Mouse (Mus musculus): ENCODE data around the gene Apoe. TPM values are rescaled to one million over a fixed set of nuclear protein-coding genes. Genes with fewer than 3 reads are reported as not detected.

Gene Apoe
- polyA plus RNA-seq, 1 experiment from 2014 or later: 296 TPM

DNA sequence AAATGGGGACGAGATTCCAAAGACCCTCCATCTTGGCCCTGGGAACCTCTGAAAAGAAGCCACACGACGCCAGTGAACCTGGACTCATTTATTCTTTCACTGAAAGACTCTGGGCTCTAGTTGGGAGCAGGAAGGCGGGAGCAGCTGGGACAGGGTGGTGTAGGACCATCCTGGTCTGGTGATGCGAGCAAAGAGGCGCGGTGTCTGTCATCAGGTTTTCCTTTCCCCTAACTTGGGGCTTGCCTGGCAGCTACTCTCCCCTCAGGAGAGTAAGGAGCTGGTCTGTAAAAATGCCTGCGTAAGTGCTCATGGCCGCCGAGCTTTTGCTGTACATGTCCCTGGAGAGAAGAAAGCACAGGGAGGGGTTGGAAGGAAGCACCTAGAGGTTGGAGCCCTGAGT is 27.5 kb downstream of the Apoe start:
- no peak for ATAC-seq
- WGBS: 71% methylated on average over 10 of the region's 10 CpGs

DNA sequence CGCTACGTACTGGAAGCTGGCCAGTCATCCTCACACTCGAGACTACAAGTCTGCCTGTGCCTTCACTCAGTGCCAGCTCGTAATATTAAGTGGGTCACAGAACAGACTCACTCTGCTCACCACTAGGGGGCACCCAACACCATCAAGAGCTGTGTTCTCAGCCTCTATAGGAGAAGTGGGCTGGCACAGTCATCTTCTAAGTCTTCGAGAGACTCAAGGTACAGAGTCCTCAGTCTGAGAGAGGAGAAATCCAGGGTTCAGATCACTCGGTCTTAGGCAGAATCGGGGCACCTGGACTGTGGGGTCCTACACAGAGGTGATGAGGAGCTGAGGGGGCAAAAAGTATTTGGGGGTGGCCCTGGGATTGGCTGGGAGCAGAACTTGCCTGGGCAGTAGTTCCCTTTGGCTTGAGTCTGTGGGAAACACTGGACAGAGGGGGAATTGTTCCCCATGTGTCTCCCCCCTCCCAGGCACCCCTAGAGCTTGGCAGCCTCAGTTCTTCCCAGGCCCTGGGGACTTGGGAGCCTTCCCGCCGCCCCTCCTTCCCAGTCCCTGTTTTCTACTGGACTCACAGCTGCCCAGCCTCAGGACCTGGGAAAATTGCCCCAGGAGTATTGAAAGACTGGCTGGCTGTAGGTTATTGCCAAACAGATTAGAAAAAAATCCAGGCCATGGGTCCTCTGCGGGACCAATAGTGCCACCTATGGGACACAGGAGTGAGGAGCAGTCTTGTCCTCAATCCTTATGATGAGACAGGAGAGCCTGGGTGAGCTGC is 29.9 kb downstream of the Apoe start:
- Histone ChIP-seq H3K4me1 (replicated peaks) (peaks cover 8% of the 10 kb centered on the region), H3K9me3 (no peaks in the 10 kb centered on the region), H3K27ac (peak overlapping the region; percentile 80), H3K36me3 (no peaks in the 10 kb centered on the region), H3K4me3 (replicated peaks) (0 out of 2 replicates have a peak overlapping the region, but pooled peaks have one; percentile 7), H3K27me3 (replicated peaks) (no peaks in the 10 kb centered on the region), H3K4me2 (replicated peaks) (peak overlapping the region; percentile 44), H3K9ac (peak overlapping the region; percentile 24; the same call in 1 of the 2 replicates)
- ATAC-seq: peak; percentile 81
- WGBS: 9% methylated on average over 10 of the region's 10 CpGs

More for the DNA sequence above, 27.5 kb downstream of the Apoe start:
- no peaks in the 10 kb centered on the region for H3K27me3 ChIP-seq (replicated peaks)
- no peaks in the 10 kb centered on the region for H3K9me3 ChIP-seq
- H3K4me2 ChIP-seq (replicated peaks): no peak overlapping the region
- H3K27ac ChIP-seq: no peak overlapping the region
- no peak overlapping the region for H3K4me3 ChIP-seq (replicated peaks)
- no peaks in the 10 kb centered on the region for H3K36me3 ChIP-seq
- no peak overlapping the region for H3K9ac ChIP-seq
- peaks cover 4% of the 10 kb centered on the region; the same call in 1 of the 2 replicates for H3K4me1 ChIP-seq (replicated peaks)

GRCm38 (mm10) chr7:19667434-19667833 is 31.6 kb downstream of the Apoe start:
- no peak for ATAC-seq
- 69% methylated on average over 2 of the region's 2 CpGs for WGBS
- H3K27ac ChIP-seq: no peak overlapping the region

DNA sequence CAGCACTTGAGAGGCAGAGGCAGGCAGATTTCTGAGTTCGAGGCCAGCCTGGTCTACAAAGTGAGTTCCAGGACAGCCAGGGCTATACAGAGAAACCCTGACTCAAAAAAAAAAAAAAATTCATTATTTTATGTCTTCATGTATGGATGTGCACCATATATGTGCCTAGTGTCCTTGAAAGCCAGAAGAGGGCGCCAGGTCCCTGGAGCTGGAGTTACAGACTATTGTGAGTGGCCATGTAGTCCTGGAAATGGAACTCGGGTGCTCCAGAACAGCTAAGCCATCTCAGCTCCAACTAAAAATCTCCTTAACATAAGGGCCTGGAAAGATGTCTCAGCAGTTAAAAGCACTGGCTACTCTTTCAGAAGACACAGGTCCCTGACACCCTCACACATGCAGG is 32.2 kb downstream of the Apoe start:
- H3K4me1 ChIP-seq (replicated peaks): peaks cover 21% of the 10 kb centered on the region
- no peaks in the 10 kb centered on the region for H3K36me3 ChIP-seq
- ATAC-seq: no peak
- H3K9me3 ChIP-seq: no peaks in the 10 kb centered on the region
- no peak overlapping the region for H3K4me3 ChIP-seq (replicated peaks)
- H3K9ac ChIP-seq: no peak overlapping the region
- no peak overlapping the region for H3K4me2 ChIP-seq (replicated peaks)
- H3K27me3 ChIP-seq (replicated peaks): no peaks in the 10 kb centered on the region
- no peak overlapping the region for H3K27ac ChIP-seq
- WGBS: 64% methylated on average over 3 of the region's 3 CpGs

More at GRCm38 (mm10) chr7:19667434-19667833, 31.6 kb downstream of the Apoe start:
- Histone ChIP-seq H3K27me3 (replicated peaks) (no peaks in the 10 kb centered on the region), H3K4me2 (replicated peaks) (no peak overlapping the region), H3K4me3 (replicated peaks) (no peak overlapping the region), H3K4me1 (replicated peaks) (peaks cover 21% of the 10 kb centered on the region), H3K9me3 (no peaks in the 10 kb centered on the region), H3K9ac (no peak overlapping the region), H3K36me3 (no peaks in the 10 kb centered on the region)

- H3K27me3 ChIP-seq (replicated peaks): no peaks in the 10 kb centered on the region
- peak within 1 kb of the TSS; percentile 88 for H3K27ac ChIP-seq
- peaks cover 21% of the 10 kb centered on the region for H3K4me1 ChIP-seq (replicated peaks)
- H3K9me3 ChIP-seq: no peaks in the 10 kb centered on the region
- peak within 1 kb of the TSS; percentile 72 for H3K4me2 ChIP-seq (replicated peaks)
- WGBS: under 1% methylated on average over 63 of the region's 63 CpGs
- H3K4me3 ChIP-seq (replicated peaks): peak within 1 kb of the TSS; percentile 95
- peak; percentile 87 for ATAC-seq
- peak within 1 kb of the TSS; percentile 86 for H3K9ac ChIP-seq
- H3K36me3 ChIP-seq: no peaks in the 10 kb centered on the region
These were observed 33.8 kb downstream of the Apoe start, which contains the start of gene Clptm1 for GRCm38 (mm10) chr7:19664955-19665841. Gene Clptm1, minus strand, starts transcription at chr7:19665033.

- Histone ChIP-seq H3K4me1 (replicated peaks) (peaks cover 21% of the 10 kb centered on the region), H3K27ac (peak overlapping the region; percentile 88; the same call in 1 of the 2 replicates), H3K36me3 (no peaks in the 10 kb centered on the region), H3K9ac (peak overlapping the region; percentile 86), H3K4me2 (replicated peaks) (peak overlapping the region; percentile 72), H3K4me3 (replicated peaks) (peak overlapping the region; percentile 95), H3K27me3 (replicated peaks) (no peaks in the 10 kb centered on the region), H3K9me3 (no peaks in the 10 kb centered on the region)
- peak; percentile 52 for ATAC-seq
- under 1% methylated on average over 37 of the region's 37 CpGs for whole genome bisulfite sequencing
These were observed 34.5 kb downstream of the Apoe start for GRCm38 (mm10) chr7:19664455-19664954.

DNA sequence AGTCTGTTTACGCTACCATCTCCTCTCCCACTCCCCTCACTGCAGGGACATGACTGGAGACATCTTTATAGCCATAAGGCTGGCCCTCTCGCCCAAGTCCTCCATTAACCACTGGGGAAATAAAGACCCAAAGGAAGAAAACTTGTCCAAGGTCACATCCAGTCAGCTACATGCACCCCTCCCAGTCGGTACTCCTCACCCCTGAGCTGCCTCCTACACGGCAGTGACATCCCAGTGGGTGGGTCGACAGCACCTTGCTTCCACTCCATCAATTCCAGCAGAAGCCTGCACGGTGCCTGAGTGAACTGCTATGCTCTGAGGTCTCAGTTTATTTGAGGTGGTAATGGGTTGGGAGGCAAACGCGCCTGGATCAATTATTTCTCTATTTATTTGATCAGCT is 35.0 kb downstream of the Apoe start:
- Histone ChIP-seq H3K27me3 (replicated peaks) (no peaks in the 10 kb centered on the region), H3K9me3 (no peaks in the 10 kb centered on the region), H3K36me3 (no peaks in the 10 kb centered on the region), H3K27ac (no peak overlapping the region), H3K4me2 (replicated peaks) (peak overlapping the region; percentile 72), H3K9ac (peak overlapping the region; percentile 86), H3K4me3 (replicated peaks) (peak overlapping the region; percentile 95), H3K4me1 (replicated peaks) (peaks cover 17% of the 10 kb centered on the region)
- no peak for ATAC-seq
- WGBS: 9% methylated on average over 8 of the region's 8 CpGs

DNA sequence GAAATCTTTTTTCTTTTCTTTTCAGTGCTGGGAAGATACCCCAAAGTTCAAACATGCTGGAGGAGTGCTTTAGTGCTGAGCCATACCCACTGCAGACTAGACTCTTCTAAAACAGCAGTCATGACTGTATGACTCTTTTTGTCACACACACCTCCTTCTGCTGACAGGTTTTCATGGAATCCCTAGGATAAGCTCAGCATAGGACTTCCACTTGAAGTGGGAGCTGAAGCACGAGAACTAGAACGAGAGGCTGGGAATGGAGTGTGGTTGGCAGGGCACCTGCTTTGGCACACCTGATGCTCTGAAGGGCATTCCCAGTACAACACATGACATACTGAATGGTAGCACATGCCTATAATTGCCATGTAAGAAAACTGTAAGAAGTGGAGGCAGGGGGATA is 46.4 kb downstream of the Apoe start:
- H3K4me3 ChIP-seq (replicated peaks): no peak overlapping the region
- 96% methylated on average over 2 of the region's 2 CpGs for WGBS
- H3K36me3 ChIP-seq: peaks cover 65% of the 10 kb centered on the region
- no peaks in the 10 kb centered on the region for H3K27me3 ChIP-seq (replicated peaks)
- H3K27ac ChIP-seq: no peak overlapping the region
- H3K9me3 ChIP-seq: no peaks in the 10 kb centered on the region
- H3K4me2 ChIP-seq (replicated peaks): no peak overlapping the region
- ATAC-seq: no peak
- no peak overlapping the region for H3K9ac ChIP-seq
- H3K4me1 ChIP-seq (replicated peaks): no peaks in the 10 kb centered on the region

- no peak overlapping the region for H3K4me3 ChIP-seq (replicated peaks)
- H3K9me3 ChIP-seq: no peaks in the 10 kb centered on the region
- H3K4me1 ChIP-seq (replicated peaks): no peaks in the 10 kb centered on the region
- H3K27me3 ChIP-seq (replicated peaks): no peaks in the 10 kb centered on the region
- ATAC-seq: no peak
- H3K9ac ChIP-seq: no peak overlapping the region
- peaks cover 70% of the 10 kb centered on the region for H3K36me3 ChIP-seq
- H3K27ac ChIP-seq: no peak overlapping the region
- no peak overlapping the region for H3K4me2 ChIP-seq (replicated peaks)
- 86% methylated on average over 6 of the region's 6 CpGs for WGBS
These were observed 47.8 kb downstream of the Apoe start for GRCm38 (mm10) chr7:19651063-19651786.
